Mouse (Mus musculus): ENCODE results near the gene Bpifa2.
A peak's percentile ranks its signal among the peaks of the same experiment; 100 is the strongest.
"Not testable (repeated sequence)": the region's sequence is repeated elsewhere in the genome, so short reads cannot be mapped to it uniquely, and the experiment has no call there.

Gene Bpifa2

GRCm38 (mm10) chr2:154007965-154008364 is at the start of gene Bpifa2:
TSS of gene Bpifa2 (plus strand) at chr2:154008265.
- DNase-seq (ENCODE audit: low spot score) = no peak

- DNase-seq (ENCODE audit: low spot score) = no peak
These were observed 45.2 kb upstream of the Bpifa2 start for GRCm38 (mm10) chr2:153962821-153963331.

GRCm38 (mm10) chr2:153963334-153963733 is 44.7 kb upstream of the Bpifa2 start:
- DNase-seq (ENCODE audit: low spot score) = no peak

- peak; percentile 21 for DNase-seq (ENCODE audit: low spot score)
These were observed 37.8 kb upstream of the Bpifa2 start for GRCm38 (mm10) chr2:153970221-153970620.

GRCm38 (mm10) chr2:153974582-153974981 is 33.5 kb upstream of the Bpifa2 start, which contains the start of gene Bpifa6:
TSS of gene Bpifa6 (plus strand) at chr2:153974945.
- DNase-seq (ENCODE audit: low spot score) = no peak

GRCm38 (mm10) chr2:153995770-153996169 is 12.3 kb upstream of the Bpifa2 start:
- peak; percentile 50 for DNase-seq (ENCODE audit: low spot score)

- no peak for DNase-seq (ENCODE audit: low spot score)
These were observed 7.6 kb upstream of the Bpifa2 start for GRCm38 (mm10) chr2:154000501-154000900.

- DNase-seq (ENCODE audit: low spot score) = no peak
These were observed 7.0 kb upstream of the Bpifa2 start for GRCm38 (mm10) chr2:154001056-154001455.

GRCm38 (mm10) chr2:154004456-154004855 is 3.6 kb upstream of the Bpifa2 start:
- no peak for DNase-seq (ENCODE audit: low spot score)

- no peak for DNase-seq (ENCODE audit: low spot score)
These were observed 3.0 kb upstream of the Bpifa2 start for GRCm38 (mm10) chr2:154005094-154005493.

- no peak for DNase-seq (ENCODE audit: low spot score)
These were observed 2.3 kb upstream of the Bpifa2 start for GRCm38 (mm10) chr2:154005734-154006133.

- DNase-seq (ENCODE audit: low spot score) = no peak
These were observed 1.7 kb upstream of the Bpifa2 start for GRCm38 (mm10) chr2:154006331-154006730.

GRCm38 (mm10) chr2:154007381-154007780 is 684 bp upstream of the Bpifa2 start:
- DNase-seq (ENCODE audit: low spot score) = no peak

- DNase-seq (ENCODE audit: low spot score) = no peak
These were observed 9.9 kb downstream of the Bpifa2 start for GRCm38 (mm10) chr2:154017990-154018389.

- DNase-seq (ENCODE audit: low spot score) = not testable (repeated sequence)
These were observed 16.6 kb downstream of the Bpifa2 start for GRCm38 (mm10) chr2:154024676-154025075.

GRCm38 (mm10) chr2:154038932-154039331 is 30.9 kb downstream of the Bpifa2 start:
- no peak for DNase-seq (ENCODE audit: low spot score)

GRCm38 (mm10) chr2:154044743-154045142 is 36.7 kb downstream of the Bpifa2 start:
- DNase-seq (ENCODE audit: low spot score) = no peak

- no peak for DNase-seq (ENCODE audit: low spot score)
These were observed 50.6 kb downstream of the Bpifa2 start for GRCm38 (mm10) chr2:154058690-154059089.

Measured in testis, postnatal 14 days (tissue).